Mouse (Mus musculus) CD8-positive naive resting alpha-beta T cell, adult 2 months (primary cell): ENCODE measurements around the gene Slc24a3.

Experiments used
- DNase-seq, 2 experiments: peaks; one replicate each; pipeline ENCODE4 v3.0.0; 2022; ENCODE audit warnings: low read depth in 2 of 2, low spot score in 2 of 2

Slc24a3 gene

DNA sequence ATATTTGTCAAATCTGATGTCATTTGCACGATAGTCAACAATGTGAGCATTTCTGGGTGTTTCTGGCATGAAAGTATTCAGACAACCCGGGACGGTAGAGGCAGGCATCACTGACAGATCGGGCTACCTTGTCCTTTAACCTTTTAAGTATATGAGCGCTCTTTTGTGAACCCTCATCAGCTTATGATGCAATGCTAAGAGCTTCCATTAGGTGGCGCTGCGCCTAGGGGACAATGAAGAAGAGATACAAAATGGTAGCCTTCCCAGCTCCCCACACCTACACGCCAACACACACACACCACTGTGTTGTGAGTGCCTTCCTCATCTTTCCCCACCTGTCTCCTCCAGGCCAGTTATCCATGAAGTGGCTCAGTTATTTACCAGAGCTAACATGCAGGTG is 445.4 kb downstream of the Slc24a3 start:
- DNase-seq: no peak

DNA sequence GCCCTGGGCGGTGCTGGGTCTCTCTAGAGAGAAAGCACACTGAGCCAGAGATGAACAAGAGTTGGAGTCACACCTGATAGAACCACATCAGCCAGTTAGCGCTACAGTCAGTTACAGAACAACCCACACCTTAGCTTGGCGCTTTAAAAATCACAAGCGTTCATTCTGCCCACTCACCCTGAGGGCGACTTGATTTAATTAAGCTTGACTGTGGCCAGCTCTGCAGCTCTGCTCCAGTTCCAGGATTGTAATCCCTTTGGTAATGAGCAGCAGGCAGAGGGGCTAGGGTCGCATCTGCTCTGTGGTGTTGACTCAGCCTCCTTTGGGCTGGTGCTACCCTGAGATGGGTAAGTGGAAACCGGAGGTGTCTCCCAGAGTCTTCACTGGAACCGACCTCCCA is 446.2 kb downstream of the Slc24a3 start:
- DNase-seq: no peak

DNA sequence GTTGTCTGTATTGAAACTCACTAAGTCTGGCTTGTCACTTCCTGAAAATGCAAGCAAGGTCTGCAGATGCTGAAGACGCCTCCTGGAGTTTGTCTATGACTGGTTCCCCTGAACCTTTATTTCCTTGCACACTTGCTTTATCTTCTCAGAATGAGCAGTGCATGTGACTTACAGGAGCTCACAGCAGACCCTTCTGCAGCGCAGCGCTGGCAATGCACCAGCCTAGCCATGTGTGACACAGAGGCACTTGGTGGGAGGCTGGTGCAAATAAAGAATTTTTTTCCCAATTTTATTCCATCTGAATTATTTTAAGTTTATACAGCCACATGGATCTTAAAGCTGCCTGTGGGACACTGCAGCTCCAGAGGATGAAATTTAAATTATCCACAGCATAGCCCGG is 452.1 kb downstream of the Slc24a3 start:
- DNase-seq: no peak

DNA sequence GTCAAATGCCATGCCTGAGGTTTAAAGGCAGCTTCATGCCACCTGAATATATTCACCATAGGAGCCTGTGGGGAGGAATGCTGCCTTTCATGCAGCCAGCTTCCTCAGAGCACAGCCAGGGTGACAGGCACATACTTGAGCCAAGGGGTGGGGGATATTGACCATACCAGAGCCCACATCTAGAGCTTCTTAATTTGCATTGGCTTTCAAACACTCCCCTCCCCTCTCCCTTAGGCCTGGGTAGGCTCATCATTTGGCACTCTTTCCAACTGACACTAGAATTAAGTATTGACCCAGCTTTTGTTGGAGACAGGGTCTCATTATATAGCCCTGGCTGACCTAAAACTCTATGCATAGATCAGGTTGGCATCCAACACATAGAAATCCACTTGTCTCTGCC is 453.2 kb downstream of the Slc24a3 start:
- DNase-seq: no peak

DNA sequence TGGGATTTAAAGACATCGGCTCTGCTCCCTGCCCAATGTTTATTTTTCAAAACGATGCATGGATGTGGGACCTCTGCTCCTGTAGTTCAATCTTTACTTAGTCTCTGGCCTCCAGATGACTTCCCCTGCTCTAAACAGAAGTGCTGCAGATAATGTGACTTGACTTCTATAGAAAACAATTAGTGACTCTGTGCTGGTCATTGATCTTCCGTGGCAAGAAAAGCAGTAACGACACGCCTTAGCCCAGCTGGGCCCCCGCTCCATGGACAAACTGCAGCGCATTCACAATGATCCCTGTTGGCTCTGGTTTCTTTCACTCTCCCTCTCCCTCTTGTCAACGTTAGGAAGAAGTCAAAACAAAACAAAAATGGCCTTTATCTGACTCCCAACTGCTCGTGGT is 453.6 kb downstream of the Slc24a3 start:
- DNase-seq: no peak

DNA sequence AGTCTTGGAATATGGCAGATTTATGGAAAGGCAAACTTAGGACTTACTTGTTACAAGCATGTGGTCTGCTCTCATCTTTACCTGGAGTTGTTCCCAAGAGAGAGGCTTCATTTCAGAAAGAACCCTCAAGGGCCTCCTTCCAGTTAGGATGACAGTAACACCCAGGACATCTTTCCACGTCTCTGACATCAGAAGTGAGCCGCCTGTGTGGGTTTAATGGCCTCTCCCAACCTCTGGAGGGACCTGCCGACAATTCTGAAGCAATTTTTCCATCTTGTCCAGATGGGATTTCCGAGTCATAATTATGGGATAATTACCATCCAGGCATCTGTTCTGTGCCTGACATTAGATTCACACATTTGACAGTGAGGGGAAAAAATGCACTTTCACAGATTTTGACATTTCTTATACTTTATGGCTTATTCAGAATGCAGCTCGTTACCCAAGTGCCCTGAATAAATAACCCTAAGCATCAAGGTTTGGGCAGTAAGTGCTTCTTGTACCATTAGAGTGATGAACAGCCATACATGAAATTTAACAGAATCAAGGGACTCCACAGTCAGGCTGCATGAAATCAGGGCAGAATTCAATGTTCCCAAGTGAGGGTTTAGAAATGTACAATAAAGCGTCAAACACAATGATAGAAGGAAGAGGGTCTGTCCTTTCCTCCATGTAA is 463.7 kb downstream of the Slc24a3 start:
- DNase-seq: no peak

DNA sequence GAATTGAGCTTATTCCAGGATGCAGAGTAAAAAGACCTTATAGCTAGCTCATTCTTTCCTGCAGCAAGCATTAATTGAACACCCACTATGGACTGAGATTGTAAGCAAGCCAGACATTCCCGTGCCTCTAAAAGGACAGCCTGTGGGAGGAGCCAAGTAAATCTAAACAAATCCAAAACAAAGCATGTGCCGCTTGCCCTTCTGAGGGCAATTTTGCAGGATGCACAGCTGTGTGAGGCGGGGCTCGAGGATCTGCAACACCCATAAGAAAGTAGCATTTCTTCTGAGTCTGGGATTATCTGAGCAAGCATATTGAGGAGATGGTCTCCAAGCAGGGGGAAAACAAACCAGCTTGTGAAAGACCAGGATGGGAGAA is 464.2 kb downstream of the Slc24a3 start:
- DNase-seq: no peak

DNA sequence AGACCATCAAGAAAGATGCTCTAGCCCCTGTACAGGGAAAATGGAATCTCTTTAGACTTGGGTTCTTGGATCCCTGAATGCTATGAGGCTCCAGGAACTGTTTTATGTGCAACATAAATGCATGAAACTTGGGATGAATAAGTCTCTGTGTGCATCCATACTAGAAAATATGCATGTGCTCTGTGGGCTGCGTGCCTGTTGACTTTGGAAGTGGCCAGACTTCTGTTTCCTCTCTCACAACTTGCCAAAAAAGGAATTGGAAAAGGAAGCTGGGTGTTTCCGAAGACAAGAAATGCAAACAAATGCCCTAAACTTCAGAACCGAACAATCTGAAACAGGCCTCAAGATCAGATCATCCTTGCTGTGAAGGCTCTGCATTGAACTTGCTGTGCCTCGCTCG is 466.3 kb downstream of the Slc24a3 start:
- DNase-seq: no peak

DNA sequence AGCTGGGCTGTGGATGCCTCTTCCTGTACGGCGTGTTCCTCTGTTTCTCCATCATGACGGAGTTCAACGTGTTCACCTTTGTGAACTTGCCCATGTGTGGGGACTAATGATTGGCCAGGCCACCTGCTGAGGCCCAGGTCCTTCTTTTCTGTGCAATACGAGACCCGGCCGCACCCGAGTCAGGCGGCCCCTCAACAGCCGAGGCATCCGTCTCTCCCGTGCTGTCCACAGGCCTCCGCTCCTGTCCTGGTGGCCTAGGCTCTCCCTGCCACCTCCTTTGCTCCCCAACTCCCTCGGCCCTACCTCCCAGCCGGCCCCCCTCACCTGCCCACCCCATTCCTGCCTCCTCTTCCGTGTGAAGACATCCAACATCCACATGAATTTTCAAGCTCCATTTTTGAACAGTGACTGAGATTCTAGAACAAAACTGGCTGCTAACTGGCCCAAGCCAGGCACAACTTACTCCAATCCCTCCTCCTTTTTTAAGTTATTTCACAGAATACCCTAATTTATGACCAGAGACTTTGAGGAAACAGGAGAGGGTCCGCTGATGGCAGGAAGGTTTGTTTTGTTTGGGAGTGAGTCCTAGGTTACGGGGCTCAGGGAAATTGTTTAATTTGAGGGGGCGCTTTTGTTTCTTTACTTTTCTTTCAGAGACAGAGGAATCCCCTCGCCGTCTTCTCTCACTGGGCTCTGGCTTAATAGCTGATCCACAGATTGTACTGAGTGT is 472.9 kb downstream of the Slc24a3 start:
- DNase-seq: no peak

DNA sequence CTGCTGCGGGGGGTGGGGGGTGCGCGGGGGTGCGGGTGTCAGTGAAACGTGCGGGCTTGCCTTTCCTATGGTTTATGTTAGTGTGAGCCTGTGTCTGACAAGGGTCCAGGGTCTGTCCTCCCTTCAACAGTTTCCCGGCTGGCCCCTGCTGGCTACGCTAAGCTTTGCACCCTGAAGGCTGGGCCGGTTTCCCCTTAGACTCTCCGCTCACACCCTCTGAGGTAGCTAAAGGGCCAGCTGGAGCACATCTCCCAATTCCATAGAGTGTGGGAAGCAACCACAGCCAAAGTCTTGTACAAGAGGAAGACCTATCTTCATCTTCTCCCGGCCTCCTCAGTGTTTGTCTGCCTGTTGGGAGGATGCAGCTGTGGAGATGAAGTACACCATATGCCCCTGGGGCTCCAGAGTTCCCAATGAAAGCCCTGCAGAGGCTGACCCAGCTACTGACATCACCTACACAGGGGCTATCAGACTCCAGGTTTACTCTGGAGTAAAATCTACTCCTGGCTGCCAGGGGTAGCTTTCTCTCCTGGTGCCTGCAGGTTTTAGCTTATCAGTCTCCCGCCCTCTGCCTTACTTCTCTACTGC is 487.9 kb downstream of the Slc24a3 start:
- no peak for DNase-seq

DNA sequence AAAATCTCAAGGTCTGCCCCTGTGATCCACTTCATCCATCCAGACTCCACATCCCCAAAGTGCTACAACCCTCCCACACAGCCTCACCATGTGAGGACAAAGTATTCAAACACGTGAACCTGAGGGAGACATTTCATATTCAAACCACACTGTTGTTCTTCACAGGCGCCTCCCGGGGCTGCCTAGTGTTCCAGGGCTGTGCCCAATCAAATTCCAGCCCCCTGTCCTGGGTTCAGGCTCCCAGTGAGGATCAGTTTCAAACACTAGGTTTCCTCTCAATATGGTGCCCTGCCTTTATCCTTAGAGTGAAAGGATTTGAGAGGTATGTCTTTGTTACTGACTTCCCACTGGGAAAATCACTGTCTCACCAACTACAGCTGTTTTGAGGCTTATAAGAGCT is 488.6 kb downstream of the Slc24a3 start:
- no peak for DNase-seq

DNA sequence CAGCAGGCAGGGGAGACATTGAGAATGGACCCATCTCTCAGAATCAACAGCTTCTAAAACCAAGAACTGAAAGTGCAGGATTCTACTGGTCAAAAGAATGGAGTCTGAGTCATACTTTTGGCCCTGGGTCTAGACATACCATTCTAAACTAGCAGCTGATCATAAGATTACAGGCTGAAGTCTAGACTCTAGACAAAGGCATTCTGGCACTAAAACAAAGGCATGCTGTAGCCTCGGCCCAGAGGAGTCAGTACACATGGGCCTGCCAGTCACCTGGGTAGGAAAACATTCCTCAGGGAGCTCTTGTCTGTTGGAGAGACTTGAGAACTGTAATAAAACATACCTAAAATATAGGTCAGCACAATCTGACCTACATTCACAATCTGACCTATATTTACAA is 489.2 kb downstream of the Slc24a3 start:
- no peak for DNase-seq

DNA sequence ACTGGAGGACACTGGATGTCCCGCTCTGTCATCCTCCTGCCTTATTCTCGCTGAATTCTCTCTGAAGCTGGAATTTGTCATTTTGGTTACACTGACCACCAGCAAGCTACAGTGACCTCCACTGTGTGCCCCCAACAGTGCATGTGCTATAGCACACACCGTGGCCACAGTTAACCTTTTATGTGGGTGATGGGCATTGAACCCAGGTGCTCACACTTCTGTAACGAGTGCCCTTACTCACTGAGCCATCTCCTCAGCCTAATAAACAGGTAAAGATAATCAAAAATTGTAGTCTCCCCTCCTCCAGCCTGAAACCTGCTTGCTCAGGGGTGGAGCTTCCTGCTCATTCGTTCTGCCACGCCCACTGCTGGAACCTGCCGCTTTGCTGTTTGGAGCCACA is 493.7 kb downstream of the Slc24a3 start:
- no peak for DNase-seq

DNA sequence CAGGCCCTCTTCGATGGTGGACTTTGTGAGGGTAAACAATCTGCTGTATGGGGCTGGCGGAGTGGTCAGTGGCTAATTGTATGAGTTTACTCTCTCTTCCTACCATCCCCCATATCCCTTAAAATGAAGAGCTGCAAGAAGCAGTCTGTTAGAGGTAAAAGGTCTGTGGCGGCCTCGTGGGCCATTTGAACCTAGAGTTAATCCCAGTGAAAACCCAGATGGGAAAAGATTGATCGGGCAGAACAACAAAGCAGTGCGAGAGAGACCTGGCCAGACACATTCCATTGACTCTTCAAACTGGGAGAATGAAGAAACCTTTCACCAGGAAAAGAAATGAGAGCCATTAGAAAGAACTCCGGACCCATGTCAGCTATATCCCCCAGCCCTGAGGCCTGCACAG is 496.3 kb downstream of the Slc24a3 start:
- no peak for DNase-seq

DNA sequence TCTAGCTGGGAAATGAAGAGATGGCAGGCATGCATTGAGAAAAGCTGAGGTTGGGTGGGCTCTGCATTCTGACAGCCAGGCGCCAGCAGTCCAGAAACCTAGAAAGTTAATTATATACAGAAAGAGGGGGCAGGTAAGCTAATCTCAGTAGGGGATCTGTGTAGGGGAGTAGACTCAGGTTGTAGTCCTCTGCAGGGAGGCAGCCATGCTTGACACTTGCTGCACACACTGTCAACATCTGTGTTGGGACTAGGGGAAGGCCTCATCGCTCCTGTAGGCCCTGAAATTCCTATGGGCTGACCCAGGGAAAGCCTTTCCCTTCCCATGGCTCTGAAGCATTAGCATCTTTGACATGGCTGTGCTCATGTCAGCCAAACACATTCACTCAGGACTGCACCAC is 496.8 kb downstream of the Slc24a3 start:
- DNase-seq: no peak

DNA sequence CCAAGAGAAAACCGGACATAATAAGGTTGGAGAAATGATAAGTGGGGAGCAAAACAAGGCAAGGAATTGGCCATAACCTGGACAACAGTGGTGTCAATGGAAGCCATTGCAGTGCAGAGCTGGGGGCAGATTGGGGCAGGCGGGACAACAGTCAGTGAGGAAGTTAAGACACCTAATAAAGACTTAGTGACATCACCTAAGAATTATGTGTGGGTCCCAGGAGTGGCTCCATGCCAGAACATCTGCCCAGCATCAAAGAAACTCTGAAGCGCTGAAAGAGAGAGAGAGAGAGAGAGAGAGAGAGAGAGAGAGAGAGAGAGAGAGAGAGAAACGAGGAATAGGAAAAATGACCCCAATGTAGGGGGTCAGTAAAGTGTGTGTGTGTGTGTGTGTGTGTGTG is 500.6 kb downstream of the Slc24a3 start:
- DNase-seq: no peak

DNA sequence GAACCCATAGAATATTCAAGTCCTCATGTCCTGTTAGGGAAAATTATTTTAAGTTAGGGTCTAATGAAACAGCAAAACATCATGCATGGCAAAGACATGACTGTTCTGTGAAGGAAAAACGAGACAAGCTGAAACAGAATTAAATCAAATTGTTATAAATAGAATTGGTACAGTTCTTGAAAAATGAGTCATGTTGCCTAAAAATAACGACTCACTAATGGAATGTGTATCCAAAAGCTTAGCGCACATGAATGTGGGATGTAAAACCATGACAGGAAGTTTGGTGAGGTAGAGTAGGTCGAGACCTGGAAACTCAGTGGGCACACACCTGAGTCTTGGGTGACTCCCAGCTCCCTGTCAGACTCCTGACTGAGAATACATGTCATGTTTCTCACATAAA is 502.6 kb downstream of the Slc24a3 start:
- DNase-seq: no peak

DNA sequence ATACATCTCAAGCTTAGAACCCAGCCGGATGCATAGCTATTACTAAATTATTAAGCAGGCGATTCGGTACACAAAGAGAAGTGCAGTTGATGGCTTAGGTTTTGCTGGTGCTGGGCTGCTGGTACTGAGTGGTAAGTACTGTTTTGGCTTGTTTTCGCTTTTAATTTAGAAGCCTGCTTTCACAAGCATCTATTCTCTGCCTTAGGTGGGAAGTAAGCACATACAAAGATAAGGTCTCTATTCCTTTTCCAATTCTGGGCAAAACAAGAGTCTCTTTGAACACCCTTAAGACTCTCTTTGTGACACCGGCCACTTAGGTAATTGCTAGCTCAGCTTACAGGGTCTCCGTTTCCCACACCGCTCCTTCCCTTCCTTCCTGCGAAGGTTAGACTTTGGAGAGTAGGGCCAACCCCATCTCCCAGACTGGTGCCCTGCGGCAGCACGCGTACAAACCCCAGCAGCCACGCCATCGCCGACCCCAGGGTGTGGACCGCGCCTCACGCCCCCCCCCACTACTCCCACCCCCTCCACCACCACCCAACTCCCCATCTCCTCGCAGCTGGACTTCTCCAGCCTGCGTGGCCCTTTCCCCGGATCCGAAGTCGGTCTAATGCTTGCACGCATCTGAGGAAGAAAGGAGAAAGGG is 507.1 kb downstream of the Slc24a3 start:
- no peak for DNase-seq

DNA sequence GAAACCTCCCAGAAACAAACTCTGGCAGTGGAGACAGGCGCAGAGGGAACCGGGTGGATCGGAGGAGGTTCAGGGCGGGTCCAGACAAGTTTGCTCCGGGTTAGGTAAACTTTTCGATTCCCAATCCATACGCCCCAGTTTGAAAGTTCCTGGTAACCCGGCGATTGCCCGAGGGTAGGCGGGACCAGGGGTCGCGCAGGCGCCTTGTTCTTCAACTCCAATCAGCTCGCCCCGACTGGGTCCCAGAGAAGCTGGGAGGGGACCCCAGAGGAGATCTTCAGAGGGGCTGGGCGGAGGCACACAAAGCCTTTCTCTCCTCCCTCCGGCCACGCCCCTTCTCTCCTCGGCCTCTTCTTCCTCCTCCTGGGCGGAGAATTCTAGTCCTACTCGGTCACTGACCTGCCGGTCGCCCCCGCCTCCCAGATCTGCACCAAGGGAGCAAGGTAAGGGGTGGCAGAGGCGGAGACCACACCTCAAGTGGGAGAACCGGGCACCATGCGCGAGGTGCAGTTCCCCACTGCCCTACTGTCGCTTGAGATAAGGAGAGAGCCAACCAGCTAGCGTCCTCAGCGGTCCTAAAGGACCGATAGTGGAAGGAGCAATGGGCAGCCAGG is 507.7 kb downstream of the Slc24a3 start, which contains the start of gene Rin2:
Rin2 (plus strand) TSS at position 74 of the 614 bp plus-strand sequence.
- DNase-seq: no peak

DNA sequence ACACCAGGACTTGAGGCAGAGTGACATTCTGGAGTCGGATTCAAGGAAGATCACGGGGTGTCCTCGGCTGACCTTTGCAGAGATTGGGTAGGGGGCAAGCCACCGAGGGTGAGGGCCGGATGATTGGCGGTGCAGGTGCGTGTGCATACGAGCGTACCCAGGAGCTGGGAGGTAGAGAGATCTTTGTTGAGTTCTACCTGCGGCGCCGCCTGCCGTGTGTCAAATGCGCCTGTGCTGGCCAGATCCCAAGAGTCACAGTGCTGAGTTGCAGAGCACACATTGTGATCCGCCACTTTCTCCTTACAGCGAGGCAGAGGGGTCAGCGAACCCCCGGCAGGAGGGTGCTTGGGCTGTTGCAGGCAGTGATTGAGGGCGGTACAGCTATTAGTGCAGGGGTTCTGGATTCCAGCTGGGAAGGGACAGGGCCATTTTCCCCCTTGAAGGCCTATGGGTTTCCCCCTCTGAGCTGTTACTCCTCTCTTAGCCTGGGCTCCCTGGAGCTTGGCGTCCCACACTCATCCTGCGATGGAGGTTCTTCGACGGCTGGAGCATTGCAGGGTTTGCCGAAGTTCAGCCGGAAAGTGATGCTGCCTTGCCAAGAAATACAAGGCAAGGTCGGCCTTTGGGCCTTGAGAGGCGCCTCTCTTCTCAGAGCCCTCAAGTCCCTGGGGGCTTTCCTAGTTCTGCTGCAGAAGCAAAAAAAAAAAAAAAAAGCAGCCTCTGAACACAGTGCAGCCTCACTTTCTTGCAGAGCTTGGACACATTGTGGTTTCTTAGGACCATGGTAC is 508.4 kb downstream of the Slc24a3 start:
- DNase-seq: no peak

DNA sequence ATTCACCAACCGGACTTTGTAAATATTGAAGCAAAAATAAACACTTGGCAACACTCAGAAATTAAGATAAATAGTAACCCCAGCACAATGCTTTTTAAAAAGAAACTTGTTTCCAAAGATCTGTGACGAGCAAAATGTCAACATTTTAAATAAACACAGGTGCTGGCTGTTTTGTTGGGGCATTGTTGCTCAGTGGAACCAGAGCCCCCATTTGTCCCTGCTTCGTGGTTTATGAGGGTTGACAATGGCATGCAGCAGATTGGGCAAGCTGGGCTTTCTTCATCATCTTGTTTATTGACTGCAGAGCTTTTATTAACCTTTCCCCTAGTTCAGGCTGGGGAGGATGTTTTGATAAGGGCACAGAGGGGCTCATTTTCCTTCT is 509.0 kb downstream of the Slc24a3 start:
- DNase-seq: no peak
